Mouse (Mus musculus) megakaryocyte, embryonic 14.5 days (primary cell): ENCODE measurements around the gene Shbg.

ENCODE experiments used
- FLI1 ChIP-seq: IDR thresholded peaks from 2 replicates; pipeline ENCODE4 v1.6.1; 2012; ENCODE audit warnings: low read length, inconsistent platforms, mixed read lengths
- GATA1 ChIP-seq: IDR thresholded peaks from 3 replicates; pipeline ENCODE4 v1.6.1; 2012; ENCODE audit warnings: mixed read lengths, low read length, inconsistent platforms, borderline replicate concordance

DNA sequence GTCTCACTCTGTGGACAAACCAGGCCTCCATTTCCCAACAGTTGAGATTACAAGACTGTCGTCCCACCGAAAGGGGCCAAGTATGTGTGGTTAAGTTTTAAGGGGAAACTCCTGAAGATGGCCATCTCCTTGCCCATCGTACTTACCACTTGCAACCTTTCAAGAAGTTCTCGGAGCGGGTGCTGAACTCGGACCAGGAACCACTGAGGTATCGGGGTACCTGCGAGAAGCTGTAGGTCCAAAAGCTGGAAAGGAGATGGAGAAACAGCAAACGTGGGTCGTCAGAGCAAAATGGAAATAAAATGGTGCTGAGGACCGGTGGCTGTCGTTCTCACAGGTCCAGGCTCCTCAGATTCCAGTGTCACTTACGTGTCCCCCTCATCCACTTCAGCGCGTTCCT is 39.4 kb downstream of the Shbg start:
- TF ChIP-seq GATA1 = no peak
- no peak for TF ChIP-seq FLI1
